In the genomic region with DNA sequence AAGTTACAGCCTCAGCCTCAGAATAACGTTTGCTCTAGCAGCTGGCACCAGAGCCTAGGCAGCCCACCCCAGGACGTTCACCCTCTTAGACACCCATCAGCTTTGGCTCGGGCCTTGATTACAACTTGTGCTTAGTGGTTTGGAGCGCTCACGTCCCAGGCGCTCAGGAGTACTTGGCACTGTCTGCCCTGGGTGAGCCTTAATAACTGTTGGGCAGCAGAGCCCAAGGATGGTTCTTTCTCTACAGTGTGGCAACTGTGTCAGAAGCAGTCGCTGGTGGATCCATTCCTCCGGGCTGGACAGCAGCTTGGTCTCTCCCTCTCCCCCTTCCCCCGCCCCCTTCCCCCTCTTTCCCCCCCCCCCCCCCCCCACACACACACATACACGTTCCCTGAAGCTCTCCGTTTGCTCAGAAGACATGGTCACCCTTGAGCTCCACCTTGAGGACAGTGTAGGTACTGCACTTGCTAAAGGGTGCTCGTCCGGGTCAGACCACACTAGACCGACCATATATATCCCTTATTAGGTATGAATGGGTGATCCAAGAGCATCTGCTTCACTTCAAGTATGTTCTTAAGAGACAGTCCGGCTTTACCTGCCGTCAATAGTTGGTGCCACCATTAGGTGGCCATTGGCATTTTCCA, we compare ENCODE assay signal across 8 mouse cellular contexts. TPM values are rescaled to one million over a fixed set of nuclear protein-coding genes. Genes with fewer than 3 reads are reported as not detected.
A peak's percentile ranks its signal among the peaks of the same experiment; 100 is the strongest.
DNase-seq lines count a peak whose midpoint lies in the region; ATAC-seq and TF ChIP-seq lines count a peak whose summit lies in the region.

No protein-coding gene starts in this region.

- no peak overlapping the region for H3K27ac ChIP-seq in liver, embryonic 11.5 days (ENCODE audit: low read depth, low read length)
- H3K27ac ChIP-seq in olfactory bulb, adult 2 months (ENCODE audit: insufficient read depth, low read depth, low read length), result no peak overlapping the region

- TF ChIP-seq CTCF in olfactory bulb, adult 2 months (IDR thresholded peaks at IDR 0.05; ENCODE audit: insufficient read depth, low read depth, low read length), result 0 out of 2 replicates have a peak, but pooled peaks have one; percentile 7

- H3K4me3 ChIP-seq in liver, embryonic 11.5 days (ENCODE audit: low read depth, low read length), result no peak overlapping the region
- no peak overlapping the region for H3K4me3 ChIP-seq in olfactory bulb, adult 2 months (ENCODE audit: insufficient read depth, low read depth, low read length)

- no peaks in the 10 kb centered on the region for H3K9me3 ChIP-seq in liver, embryonic 11.5 days (ENCODE audit: control insufficient read depth, low read length)

- ATAC-seq in liver, embryonic 11.5 days (replicated peaks; ENCODE audit: low FRiP score), result peak; percentile 71

- H3K4me2 ChIP-seq in liver, embryonic 11.5 days, result no peak overlapping the region

- intact Hi-C loops in gastrocnemius, postnatal 14 days (cut with DNase I; ENCODE audit: low total_unique reads), result loop anchor here (2.0 kb wide), 1 partner anchor 49 kb away; no protein-coding TSS in a partner anchor

- peaks cover 3% of the 10 kb centered on the region; the same call in 1 of the 2 replicates for H3K4me1 ChIP-seq in liver, embryonic 11.5 days (replicated peaks; ENCODE audit: control insufficient read depth, insufficient read depth, low read length)
- H3K4me1 ChIP-seq in olfactory bulb, adult 2 months (ENCODE audit: control insufficient read depth, insufficient read depth, low read length), result peaks cover 2% of the 10 kb centered on the region

- H3K36me3 ChIP-seq in liver, embryonic 11.5 days (ENCODE audit: control insufficient read depth, insufficient read depth, low read length), result no peaks in the 10 kb centered on the region

- H3K9ac ChIP-seq in liver, embryonic 11.5 days (ENCODE audit: low read depth, low read length), result no peak overlapping the region

- no peaks in the 10 kb centered on the region for H3K27me3 ChIP-seq in liver, embryonic 11.5 days (replicated peaks; ENCODE audit: control insufficient read depth, insufficient read depth, low read length)

- 21% methylated on average over 14 of the region's 16 CpGs for WGBS in liver, embryonic 11.5 days
- WGBS in olfactory bulb, adult 2 months, result 16% methylated on average over 16 of the region's 16 CpGs

- peak; percentile 87 for DNase-seq in A20 (ENCODE audit: low read depth, low spot score)
- peak; percentile 38 for DNase-seq in WW6 (ENCODE audit: low read depth, low spot score)
- DNase-seq in cerebellum, postnatal 36 days, result peak; percentile 53 to 67
- peak; percentile 59 for DNase-seq in gastrocnemius, postnatal 14 days
- DNase-seq in kidney, adult 9 months, result peak; percentile 73
- no peak for DNase-seq in liver, embryonic 11.5 days (ENCODE audit: low spot score)
- DNase-seq in testis, postnatal 14 days (ENCODE audit: low spot score), result peak; percentile 71

- TF ChIP-seq POLR2A in olfactory bulb, adult 2 months (IDR thresholded peaks at IDR 0.05; ENCODE audit: insufficient read depth, low read depth, low read length), result no peak

RNA-seq across cellular contexts. Expression of a gene that starts 22.4 kb away (rescaled TPM):
- total RNA-seq in gastrocnemius, postnatal 14 days (2021), result 10 to 100 TPM; 11.8 to 14.0 TPM
- polyA plus RNA-seq in liver, embryonic 11.5 days (2014; fragmentation: Nextera tagmentation; extraction: Ambion mirVana), result 59.2 and 66.1 TPM in 2 replicates
- polyA plus RNA-seq in olfactory bulb, adult 2 months (2012; ENCODE audit: insufficient read depth, insufficient read length, low replicate concordance, missing spikeins), result not detected in 2 replicates

RNA-seq across cellular contexts. Expression of a gene that starts 28.6 kb away (rescaled TPM):
- total RNA-seq in gastrocnemius, postnatal 14 days (2021), result 10 to 100 TPM; 21.6 to 22.8 TPM
- 28.1 and 28.3 TPM in 2 replicates for polyA plus RNA-seq in liver, embryonic 11.5 days (2014; fragmentation: Nextera tagmentation; extraction: Ambion mirVana)
- polyA plus RNA-seq in olfactory bulb, adult 2 months (2012; ENCODE audit: insufficient read depth, insufficient read length, low replicate concordance, missing spikeins), result not detected in 2 replicates

RNA-seq across cellular contexts. Expression of a gene that starts 52.4 kb away (rescaled TPM):
- total RNA-seq in gastrocnemius, postnatal 14 days (2021), result 10 to 100 TPM; 25.1 to 34.3 TPM
- polyA plus RNA-seq in liver, embryonic 11.5 days (2014; fragmentation: Nextera tagmentation; extraction: Ambion mirVana), result 72.8 and 74.4 TPM in 2 replicates
- polyA plus RNA-seq in olfactory bulb, adult 2 months (2012; ENCODE audit: insufficient read depth, insufficient read length, low replicate concordance, missing spikeins), result not detected in 2 replicates
